Mouse (Mus musculus): ENCODE measurements at regions not wholly inside any gene's neighbourhood (a gene's known extent, or its start where the extent isn't known, plus 50 kb on each side); places are given as distances from the start of the nearest gene placed in this dataset.

DNA sequence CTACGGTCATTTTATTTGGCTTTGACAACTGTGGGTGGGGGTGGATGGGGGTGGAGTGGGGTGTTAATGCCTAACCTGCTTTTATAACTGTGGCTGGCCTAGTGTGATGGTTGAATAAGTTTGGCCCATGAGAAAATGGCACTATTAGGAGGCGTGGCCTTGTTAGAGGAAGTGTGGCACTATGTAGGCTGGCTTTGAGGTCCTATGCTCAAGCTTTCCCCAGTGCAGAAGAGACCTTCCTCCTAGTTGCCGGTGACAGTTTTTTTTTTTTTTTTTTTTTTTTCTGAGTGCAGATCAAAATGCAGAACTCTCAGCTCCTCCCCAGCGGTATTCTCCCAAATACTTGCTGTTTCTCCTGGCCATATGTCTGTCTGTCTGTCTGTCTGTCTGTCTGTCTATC, 404.6 kb upstream of the Smim15 start:
- no peak for DNase-seq

DNA sequence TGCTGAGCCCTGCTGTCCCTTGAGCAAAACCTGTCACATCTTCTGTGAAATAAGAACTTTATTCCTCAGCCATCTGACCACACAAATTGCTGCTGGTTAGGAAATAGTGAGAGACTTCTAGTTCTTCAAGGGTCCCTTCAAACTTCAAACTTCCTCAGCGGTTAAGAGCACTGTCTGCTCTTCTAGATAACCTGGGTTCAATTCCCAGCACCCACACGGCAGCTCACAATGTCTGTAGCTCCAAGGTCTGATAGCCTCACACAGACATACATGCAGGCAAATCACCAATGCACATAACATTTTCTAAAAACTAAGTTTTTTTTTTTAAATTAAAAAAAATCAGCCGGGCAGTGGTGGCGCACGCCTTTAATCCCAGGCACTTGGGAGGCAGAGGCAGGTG, 407.0 kb upstream of the Smim15 start:
- no peak for DNase-seq

DNA sequence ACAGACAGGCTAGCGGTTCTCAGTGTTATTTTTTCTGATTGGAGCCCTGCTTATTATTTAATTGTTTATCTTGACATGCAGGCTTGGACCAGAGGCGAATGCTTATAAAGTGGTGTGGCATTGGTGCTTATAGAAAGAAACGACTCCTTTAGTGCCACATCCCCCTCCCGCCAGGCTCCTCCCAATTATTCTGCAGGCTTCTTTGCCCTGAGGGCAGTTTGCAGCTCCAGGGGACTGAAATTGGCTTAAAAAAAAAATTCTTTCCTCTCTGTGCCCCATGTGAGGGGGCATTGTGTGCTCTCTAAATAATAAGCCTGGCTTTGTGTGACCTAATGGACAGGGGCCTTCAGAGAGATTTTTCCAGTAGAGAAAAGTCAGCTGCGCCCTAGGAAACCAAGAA, 409.1 kb upstream of the Smim15 start:
- no peak for DNase-seq

DNA sequence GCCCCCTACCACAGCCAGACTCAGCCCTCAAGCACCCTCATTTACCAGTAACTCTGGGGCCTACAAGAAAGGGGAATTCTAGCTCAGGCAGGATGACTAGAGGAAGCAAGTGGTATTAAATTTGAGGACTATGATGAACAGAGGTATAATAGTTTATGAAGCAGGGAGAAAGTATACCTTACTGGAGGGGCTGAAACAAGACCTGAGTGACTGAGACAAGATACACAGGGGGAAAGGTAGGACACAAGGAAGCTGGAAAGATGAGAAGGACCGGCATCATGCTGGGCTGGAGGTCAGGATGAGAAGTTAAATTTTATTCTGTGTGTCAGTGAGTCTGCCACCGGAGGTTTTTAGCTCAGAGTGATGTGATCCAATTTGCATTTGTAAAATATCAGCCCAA, 417.2 kb upstream of the Smim15 start:
- DNase-seq = no peak

DNA sequence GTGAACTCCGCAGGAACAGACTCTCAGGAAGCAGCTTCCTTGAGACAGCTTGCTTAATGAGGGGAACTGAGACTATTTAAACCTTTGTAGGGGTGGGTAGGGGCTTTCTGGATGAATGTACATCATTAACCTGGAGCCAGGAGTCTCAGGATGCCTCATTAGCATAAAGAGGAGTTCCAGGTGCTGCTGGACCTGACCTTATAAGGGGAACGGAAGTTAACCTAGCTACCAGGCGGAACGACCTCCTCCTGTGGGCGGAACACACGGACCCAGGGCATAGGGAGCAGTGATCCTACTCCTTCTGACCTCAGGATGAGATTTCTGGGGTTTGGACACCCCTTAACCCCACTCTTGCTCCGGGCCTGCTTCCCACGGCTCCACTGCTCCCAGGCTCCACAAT, 417.6 kb upstream of the Smim15 start:
- DNase-seq = no peak

DNA sequence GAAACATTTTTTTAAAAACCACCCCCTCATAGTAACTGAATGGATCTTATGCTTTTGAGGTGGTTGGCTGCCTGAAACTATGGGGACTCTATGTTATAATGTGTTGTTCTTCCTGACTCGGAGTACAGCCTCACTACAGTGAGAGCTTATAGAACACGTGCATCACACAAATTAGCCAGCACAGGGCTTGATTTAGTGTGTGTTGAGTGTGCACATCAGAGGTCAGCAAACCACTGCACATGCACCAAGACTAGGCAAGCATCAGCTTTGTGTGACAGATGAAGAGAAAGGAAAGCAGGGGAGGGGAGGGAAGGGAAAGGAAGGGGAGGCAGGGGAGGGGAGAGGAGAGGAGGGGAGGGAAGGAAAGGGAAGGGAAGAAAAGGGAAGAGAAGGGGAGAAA, 422.9 kb upstream of the Smim15 start:
- no peak for DNase-seq

DNA sequence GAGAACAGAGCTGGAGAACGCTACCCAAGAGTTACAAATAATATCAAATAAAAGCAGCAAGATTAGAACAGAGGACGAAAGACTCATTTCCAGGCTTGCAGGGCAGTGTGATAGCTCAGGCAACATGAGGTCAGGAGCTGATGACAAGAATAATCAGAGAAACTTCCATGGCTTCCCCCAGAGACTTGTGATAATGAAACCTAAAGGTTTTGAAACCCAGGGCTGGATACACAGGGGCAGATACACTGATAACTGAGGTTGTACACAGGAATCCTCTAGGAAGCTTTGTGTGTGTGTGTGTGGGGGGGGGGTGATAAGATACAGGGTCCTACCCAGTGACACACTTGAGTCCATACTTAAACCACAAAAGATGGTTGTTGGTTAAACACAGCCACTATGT, 423.4 kb upstream of the Smim15 start:
- DNase-seq = no peak

DNA sequence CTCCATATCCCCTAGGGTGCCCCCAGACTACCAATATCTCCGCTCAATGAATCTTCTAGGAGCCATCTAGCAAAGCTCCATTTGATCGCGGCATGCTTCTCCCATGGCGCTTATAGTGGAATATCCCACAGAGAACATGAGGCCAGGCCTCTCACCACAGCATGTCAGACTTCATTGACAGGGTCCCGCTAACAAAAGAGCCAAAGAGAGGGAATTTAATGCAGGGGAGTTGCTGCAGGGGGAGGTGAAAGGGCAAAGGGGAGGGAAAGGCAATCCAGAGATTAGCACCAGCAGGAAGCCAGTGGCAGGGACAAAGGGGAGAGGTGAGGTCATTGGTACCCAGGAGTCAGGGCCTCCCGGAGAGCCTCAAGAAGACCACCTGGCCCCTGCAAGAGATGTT, 424.0 kb upstream of the Smim15 start:
- no peak for DNase-seq

DNA sequence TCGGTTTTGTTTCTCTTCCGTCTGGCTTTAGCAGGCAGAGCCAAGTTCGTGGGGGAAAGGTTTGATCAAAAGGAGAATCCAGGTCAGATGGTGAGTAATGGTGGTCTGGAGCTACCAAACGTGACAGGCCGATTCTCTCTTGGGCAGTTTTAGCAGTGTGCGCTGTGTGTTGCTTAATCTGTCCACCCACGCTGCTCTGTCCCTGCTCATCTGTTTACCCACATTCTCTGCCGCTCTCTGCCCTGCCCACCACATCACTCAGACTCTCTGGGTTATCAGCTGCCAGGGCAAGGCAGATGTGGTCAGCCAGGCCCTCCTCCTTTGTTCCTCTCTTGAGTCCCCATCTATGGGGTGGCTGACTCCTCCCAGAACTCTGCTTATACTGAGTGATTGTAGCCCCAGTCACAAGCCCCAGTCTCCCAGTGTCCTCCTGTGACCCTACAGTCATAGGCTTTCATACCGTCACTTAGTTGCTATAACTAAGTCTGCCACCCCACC, 424.8 kb upstream of the Smim15 start:
- no peak for DNase-seq

DNA sequence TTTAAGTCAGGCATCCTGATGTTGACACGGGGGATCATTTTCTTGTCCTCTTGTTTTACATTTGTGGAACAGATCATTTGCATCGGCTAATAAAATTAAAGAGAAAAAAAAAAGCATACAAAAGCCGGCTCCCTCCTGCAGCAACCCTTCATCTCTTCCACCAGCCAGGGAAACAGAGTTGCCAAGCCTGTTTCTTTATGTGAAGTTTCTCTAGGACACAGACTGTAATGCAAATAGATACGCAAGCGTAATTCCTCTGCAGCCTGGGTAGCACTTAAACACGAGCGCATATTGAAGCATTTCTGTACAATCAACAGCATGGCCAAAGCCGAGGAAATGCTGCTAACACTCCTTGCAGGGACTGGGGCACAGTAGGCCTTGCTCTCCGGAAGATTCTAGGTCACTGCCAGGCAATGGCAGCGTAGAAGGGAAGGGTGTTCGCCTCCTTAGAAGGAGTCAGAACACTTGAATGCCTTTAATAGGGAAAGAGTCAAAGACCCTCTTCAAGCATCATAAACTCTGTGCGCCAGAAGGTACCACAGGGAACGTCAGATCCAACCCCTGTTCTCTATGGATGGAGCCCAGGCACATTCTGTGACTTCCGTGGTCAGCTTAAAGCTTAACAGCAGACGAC, 425.3 kb upstream of the Smim15 start:
- no peak for DNase-seq

DNA sequence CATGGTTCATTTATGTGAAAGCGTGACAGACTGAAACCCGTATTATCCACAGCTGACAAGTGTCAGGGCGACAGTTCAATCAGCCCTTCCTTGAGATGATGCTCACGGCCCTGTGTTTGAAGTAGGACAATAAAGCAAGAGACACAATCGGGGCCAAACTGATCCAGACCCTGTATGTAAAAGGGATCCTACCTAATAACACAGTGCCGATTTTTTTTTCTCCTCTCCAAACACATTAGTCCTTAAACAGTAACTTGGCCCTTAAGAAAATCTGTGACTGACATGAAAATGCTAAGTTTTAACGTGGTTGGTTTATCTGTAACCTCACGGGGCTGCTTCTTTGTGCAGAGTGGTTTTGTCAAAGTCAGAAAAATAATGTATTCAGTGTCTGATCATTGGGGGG, 425.9 kb upstream of the Smim15 start:
- DNase-seq = no peak

DNA sequence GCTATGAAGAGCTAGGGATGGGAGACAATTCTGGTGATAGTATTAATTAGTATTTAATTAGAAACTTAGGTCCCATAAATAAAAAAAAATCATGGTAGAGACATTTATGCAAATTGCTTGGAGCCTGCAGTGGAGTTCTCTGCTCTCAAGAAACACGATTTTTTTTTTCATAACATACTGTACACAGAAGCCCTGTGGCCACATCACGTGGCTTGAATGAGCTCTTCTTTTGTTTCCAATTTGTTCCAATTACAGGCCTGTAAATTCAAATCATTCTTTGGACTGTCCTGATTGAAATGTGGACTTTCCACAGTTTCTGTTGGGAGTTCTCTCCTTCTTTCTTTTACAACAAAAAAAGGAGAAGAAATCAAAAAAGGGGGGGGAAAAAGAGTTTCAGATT, 426.7 kb upstream of the Smim15 start:
- DNase-seq = no peak

DNA sequence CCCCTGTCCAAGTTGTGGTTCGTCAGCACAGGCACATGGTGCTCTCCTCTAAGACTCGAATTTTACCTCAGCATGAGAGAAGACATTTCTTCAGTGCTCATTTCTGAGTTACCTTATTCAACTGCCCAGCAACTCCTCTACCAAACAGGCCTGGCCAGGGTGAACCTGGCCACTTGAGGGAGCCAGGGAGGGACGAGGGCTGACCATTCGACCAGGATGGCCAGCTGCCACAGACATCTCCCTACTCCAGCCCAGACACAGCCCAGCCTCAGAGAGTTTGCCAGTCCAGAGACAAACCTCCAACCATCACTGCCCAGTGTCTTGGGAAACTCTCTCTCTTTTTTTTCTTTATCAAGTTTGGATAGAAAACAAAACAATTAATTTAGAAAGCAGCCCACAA, 427.5 kb upstream of the Smim15 start:
- peak; percentile 41 for DNase-seq

DNA sequence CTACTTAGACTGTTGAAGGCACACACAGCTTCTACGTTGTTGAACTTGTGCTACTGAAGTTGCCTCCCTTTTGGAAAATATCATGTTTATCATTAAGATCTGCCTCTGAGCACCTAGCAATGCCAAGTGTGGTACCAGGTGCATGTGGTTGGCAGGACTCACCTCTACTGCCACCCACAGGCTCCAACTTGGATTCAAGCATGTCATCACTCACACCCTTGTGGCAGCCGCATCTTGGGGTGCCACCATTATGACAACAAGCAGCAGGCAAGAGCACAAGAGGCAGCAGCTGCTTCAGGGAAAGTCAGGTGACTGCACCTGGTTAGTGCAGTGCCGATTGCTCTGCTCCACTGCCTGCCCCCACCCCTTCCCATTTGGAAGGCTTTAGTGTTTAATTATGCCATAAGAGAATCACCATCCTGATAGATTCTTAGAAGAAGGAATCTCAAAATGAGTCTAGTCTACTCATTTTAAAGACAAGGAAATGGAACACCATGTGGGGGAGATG, 435.2 kb upstream of the Smim15 start:
- DNase-seq = no peak

DNA sequence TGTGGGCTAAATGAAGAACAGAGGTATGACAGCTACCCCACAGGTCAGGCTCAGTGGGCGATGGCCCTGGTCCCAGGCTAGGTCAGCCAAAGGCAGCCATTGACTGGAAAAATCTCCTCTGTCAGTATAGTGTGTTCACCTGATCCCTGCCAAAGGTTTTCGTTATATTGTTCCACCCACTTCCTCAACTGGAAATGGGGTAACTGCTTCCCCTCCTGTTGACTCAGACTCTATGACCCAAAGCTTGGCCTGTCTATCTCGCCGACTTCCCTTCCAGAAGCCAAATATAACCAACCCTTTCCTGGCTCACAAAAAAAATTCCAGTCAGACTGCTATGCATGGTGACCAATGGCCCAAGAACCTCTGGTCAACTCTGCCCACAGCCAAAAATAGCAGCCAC, 437.0 kb upstream of the Smim15 start:
- DNase-seq = no peak

DNA sequence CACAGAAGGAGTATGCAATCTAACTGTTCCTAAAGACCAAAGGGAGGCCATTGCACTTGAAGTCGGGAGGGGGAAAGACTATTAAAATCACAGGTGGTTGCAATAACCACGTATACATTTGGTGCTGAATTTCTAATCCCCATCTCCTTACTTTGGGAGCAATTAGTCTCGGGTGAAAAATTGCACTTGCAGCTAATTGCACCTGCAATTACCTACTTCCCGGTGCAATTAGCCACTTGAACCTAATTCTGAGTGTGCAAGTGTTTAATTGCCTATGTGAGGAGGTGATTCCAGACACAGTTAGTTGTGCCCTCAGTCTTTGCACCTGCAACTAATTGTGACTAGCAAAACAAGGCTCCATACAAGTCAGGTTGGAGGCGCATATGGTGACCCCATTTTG, 442.1 kb upstream of the Smim15 start:
- no peak for DNase-seq

DNA sequence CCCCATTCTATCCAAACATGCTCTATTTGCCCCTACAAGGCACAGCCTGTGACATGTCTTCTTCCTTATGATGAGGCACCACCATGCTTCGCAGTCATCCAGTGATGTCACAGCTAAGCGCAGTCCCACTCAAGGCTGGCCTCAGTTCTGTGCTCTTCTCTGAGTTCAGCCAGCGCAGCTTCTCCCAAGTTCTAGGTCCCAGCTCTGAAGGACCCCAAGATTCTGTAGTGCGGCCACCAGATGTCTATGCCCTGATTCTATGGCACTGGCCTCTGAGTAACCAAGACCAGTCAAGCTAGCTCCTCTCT, 443.2 kb upstream of the Smim15 start:
- no peak for DNase-seq

DNA sequence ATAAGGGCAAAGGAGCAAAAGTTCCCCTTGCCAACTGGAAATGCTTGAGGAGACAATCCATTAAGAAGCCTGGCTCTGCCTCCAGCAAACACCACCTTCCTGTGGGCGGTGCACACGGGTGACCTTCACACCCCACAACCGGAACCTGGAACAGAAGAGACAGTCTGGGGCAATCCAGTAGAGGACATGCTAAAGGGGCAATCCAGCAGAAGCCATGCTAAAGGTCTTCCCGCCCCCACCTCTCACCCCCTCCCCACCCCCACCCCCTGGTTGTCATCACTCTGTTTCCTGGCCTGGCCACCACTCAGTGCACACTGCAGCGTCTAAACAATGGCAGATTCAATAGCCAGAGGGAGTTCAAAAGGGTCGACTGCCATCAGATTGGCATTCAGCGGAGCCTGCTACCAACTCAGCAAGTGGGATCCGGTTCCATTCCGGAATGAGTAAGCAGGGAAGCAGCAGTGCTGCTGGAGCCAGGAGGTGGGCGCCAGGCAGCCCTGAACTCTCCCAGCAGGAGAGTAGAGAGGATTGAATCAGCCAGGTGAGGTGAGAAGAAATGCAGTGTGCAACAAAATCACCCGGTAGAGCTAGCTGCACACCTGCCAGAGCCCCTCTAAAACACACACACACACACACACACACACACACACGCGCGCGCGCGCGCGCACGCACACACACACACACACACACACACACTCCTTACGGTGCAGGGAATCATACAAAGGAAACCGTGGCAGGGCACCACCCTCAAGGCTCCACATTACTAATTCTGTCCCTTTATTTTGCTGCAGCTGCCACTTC, 443.7 kb upstream of the Smim15 start:
- DNase-seq = peak; percentile 44

DNA sequence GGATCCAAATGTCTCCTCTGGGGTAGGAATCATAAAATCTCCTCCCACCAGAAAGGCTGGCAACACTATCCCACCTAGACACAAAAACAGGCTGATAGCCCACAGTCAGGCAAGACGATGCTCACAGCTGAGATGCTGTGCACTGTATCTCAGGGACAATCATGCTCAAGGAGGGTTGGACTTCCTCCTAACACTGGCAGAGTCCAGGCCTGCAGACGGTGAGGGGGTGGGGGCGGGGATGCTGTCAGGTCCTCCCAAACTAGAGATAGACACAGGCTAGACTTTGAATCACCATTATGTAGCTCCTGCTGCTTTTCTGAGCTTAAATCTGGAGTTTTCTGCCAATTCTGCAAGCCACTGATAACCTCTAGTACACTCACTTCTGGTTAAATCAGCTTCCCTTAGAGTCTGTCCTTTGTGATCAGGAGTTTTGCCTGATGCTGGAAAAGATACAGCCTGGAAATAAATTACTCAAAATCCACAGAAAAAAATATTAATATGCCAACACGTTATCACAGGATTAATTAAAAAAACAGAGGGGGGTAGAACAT, 445.1 kb upstream of the Smim15 start:
- no peak for DNase-seq

DNA sequence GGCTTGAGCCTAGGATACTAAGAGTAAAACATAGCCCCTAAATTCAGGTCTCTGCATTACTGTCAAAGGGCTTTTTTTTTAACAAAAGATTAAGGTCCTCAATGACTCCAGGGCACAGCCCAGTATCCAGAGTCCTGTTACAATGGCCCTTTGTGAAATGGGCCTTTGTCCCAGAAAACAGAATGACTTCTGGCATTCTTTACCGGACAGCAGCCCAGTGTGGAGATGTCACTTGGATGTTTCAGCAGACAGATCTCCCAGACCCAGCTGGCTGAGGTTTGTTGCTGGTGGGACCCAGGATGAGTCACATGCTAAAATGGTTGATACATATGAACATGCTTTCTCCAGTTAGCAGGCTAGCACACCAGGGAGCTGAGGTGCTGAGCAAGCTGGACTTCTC, 445.9 kb upstream of the Smim15 start:
- no peak for DNase-seq

DNA sequence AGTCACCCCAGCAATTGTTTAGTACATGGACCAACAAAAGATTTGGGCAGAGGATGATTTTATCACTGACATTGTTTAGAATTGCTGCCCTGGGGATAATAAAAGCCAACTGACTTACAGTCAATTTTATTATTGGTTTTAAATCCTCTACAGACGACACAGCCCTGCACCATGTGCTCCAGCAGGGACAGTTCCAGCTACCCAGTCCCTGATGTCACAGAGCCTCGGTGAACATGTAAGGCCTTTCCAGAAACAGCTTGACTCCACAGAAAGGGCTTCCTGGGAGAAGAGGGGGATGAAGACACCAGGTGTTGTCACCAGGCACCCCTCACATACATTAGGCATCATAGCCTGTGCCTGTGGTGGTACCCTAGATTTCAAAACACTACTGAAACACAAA, 447.0 kb upstream of the Smim15 start:
- DNase-seq = no peak

DNA sequence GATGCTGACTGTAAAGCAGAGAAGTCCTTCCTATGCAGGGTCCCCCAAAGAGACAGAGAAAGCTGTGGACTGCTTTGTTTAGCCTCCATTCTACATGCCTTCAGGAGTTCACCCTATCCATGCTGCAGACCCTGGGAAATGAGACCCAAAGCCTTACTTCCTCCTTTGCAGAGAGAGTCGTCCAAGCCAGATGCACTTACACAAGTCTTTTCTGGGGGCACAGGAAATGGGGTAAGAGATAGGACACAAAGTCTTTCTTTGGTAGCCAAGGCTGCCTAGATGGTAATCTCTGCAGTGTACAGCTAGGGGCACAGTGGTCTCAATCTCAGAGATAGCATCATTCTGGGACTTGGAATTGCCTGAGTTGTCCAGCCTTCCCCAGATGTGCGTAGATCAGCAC, 448.1 kb upstream of the Smim15 start:
- DNase-seq = no peak

DNA sequence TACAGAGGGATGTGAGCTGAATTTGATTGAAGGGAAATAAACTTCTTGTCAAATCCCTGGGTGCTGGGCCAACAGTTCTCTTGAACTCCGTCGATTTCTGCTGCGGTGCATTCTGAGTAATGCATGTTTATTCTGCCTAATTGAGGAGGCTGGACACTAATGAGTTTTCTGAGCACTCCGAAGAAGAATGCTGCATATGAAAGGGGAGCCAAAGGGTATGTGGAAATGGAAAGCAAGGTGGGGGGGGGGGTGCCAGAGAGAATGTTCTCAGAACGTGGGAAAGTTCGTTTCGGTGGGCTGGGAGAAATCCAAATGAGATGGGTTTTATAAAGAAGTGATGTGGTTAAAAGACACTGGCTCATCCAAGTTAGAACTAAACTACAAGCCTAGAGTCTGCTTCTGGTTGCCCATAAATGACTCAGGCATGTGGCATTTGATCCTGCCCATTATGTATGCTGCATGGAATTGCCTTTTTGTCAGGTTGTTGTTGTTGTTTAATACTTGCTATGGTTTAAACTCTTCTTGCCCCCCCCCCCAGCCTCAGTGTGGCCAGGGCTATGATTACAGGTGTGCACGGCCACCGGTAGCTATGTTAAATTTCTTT, 455.7 kb upstream of the Smim15 start:
- no peak for DNase-seq

Measured in adrenal gland, postnatal 10 days (tissue).